Mouse (Mus musculus) heart, embryonic 10.5 days (tissue): ENCODE results near the gene Treml2. TPM values are rescaled to one million over a fixed set of nuclear protein-coding genes. Genes with fewer than 3 reads are reported as not detected.

Source experiments
- DNase-seq: peaks from one replicate; pipeline ENCODE4 v3.0.0-alpha.2; 2017; ENCODE audit warnings: low spot score
- H3K27ac ChIP-seq: fragments of 300-500 bp; sonication (generic); 2 replicates; pipeline ENCODE4 v1.5.1; 2016; ENCODE audit warnings: mild to moderate bottlenecking
- H3K27me3 ChIP-seq: fragments of 300-500 bp; sonication (generic); 2 replicates; pipeline ENCODE4 v1.6.1; 2016; ENCODE audit warnings: mild to moderate bottlenecking; ENCODE audit not compliant: poor library complexity, insufficient read depth, severe bottlenecking
- H3K36me3 ChIP-seq: fragments of 300-500 bp; sonication (generic); 2 replicates; pipeline ENCODE4 v1.6.1; 2016; ENCODE audit warnings: mild to moderate bottlenecking, moderate library complexity
- H3K4me1 ChIP-seq: fragments of 300-500 bp; sonication (generic); 2 replicates; pipeline ENCODE4 v1.6.1; 2016; ENCODE audit warnings: mild to moderate bottlenecking
- H3K4me3 ChIP-seq: fragments of 300-500 bp; sonication (generic); 2 replicates; pipeline ENCODE4 v1.5.1; 2016; ENCODE audit warnings: mild to moderate bottlenecking, moderate library complexity
- H3K9me3 ChIP-seq: fragments of 300-500 bp; sonication (generic); 2 replicates; pipeline ENCODE4 v1.6.1; 2016; ENCODE audit warnings: mild to moderate bottlenecking, moderate library complexity
- WGBS: fragments of 180-500 bp; shearing (Covaris S2); methylation state at CpG from one replicate; pipeline ENCODE4 v1.1.7; 2016; 5-methylcytosine and 5-hydroxymethylcytosine counted together
- polyA plus RNA-seq: library from polyadenylated mRNA; unstranded; fragments of >200 nt; fragmentation: Nextera tagmentation; extraction: Ambion mirVana; gene quantifications from 2 replicates; pipeline ENCODE4 v1.2.1, GENCODE M21; 2016

The Treml2 gene
- polyA plus RNA-seq = 0.97 and 1.3 TPM in 2 replicates

GRCm38 (mm10) chr17:48299203-48299602 is at the start of gene Treml2:
Gene Treml2 (plus strand): TSS chr17:48299498.
- no peaks in the 10 kb centered on the region for H3K27me3 ChIP-seq
- H3K4me3 ChIP-seq = peak within 1 kb of the TSS; percentile 32
- no peaks in the 10 kb centered on the region for H3K9me3 ChIP-seq
- peak within 1 kb of the TSS; percentile 64 for H3K27ac ChIP-seq
- peaks cover 5% of the 10 kb centered on the region for H3K4me1 ChIP-seq
- no peaks in the 10 kb centered on the region for H3K36me3 ChIP-seq
- DNase-seq = peak; percentile 88
- 26% methylated on average over 3 of the region's 4 CpGs for WGBS

- Histone ChIP-seq H3K27me3 (peaks cover 6% of the 10 kb centered on the region), H3K4me1 (no peaks in the 10 kb centered on the region), H3K9me3 (no peaks in the 10 kb centered on the region), H3K27ac (no peak overlapping the region), H3K36me3 (no peaks in the 10 kb centered on the region), H3K4me3 (no peak overlapping the region)
- DNase-seq = no peak
- 78% methylated on average over 11 of the region's 11 CpGs for WGBS
These were observed 49.8 kb upstream of the Treml2 start for GRCm38 (mm10) chr17:48249501-48249900.

GRCm38 (mm10) chr17:48250631-48251030 is 48.7 kb upstream of the Treml2 start:
- Histone ChIP-seq H3K4me1 (no peaks in the 10 kb centered on the region), H3K36me3 (no peaks in the 10 kb centered on the region), H3K4me3 (no peak overlapping the region), H3K27me3 (peaks cover 6% of the 10 kb centered on the region), H3K27ac (no peak overlapping the region), H3K9me3 (no peaks in the 10 kb centered on the region)
- WGBS = 86% methylated on average over 7 of the region's 7 CpGs
- no peak for DNase-seq

GRCm38 (mm10) chr17:48256575-48256974 is 42.7 kb upstream of the Treml2 start:
- H3K27me3 ChIP-seq = no peaks in the 10 kb centered on the region
- no peaks in the 10 kb centered on the region for H3K36me3 ChIP-seq
- peaks cover 11% of the 10 kb centered on the region; the same call in 1 of the 2 replicates for H3K9me3 ChIP-seq
- no peak for DNase-seq
- no peak overlapping the region for H3K27ac ChIP-seq
- no peak overlapping the region for H3K4me3 ChIP-seq
- no peaks in the 10 kb centered on the region for H3K4me1 ChIP-seq

- Histone ChIP-seq H3K4me3 (no peak overlapping the region), H3K9me3 (peaks cover 11% of the 10 kb centered on the region; the same call in 1 of the 2 replicates), H3K4me1 (no peaks in the 10 kb centered on the region), H3K36me3 (no peaks in the 10 kb centered on the region), H3K27me3 (no peaks in the 10 kb centered on the region), H3K27ac (no peak overlapping the region)
- 78% methylated on average over 2 of the region's 2 CpGs for WGBS
- DNase-seq = no peak
These were observed 37.4 kb upstream of the Treml2 start for GRCm38 (mm10) chr17:48261868-48262267.

GRCm38 (mm10) chr17:48263741-48264362 is 35.4 kb upstream of the Treml2 start, which contains the start of gene Treml4:
Gene Treml4 (plus strand): TSS chr17:48264295.
- Histone ChIP-seq H3K27ac (no peak within 1 kb of the TSS), H3K36me3 (no peaks in the 10 kb centered on the region), H3K9me3 (peaks cover 10% of the 10 kb centered on the region; the same call in 1 of the 2 replicates), H3K4me1 (no peaks in the 10 kb centered on the region), H3K4me3 (no peak within 1 kb of the TSS), H3K27me3 (no peaks in the 10 kb centered on the region)
- no peak for DNase-seq
- WGBS = 85% methylated on average over 3 of the region's 3 CpGs

- H3K4me1 ChIP-seq = no peaks in the 10 kb centered on the region
- WGBS = 84% methylated on average over 7 of the region's 7 CpGs
- H3K36me3 ChIP-seq = no peaks in the 10 kb centered on the region
- no peak overlapping the region for H3K27ac ChIP-seq
- H3K9me3 ChIP-seq = 0 out of 2 replicates have a peak, but pooled peaks cover 2% of the 10 kb centered on the region
- no peak for DNase-seq
- no peak overlapping the region for H3K4me3 ChIP-seq
- H3K27me3 ChIP-seq = no peaks in the 10 kb centered on the region
These were observed 34.6 kb upstream of the Treml2 start for GRCm38 (mm10) chr17:48264662-48265061.

- Histone ChIP-seq H3K4me3 (no peak overlapping the region), H3K27me3 (no peaks in the 10 kb centered on the region), H3K4me1 (no peaks in the 10 kb centered on the region), H3K27ac (no peak overlapping the region), H3K36me3 (no peaks in the 10 kb centered on the region), H3K9me3 (no peaks in the 10 kb centered on the region)
- DNase-seq = no peak
- WGBS = 58% methylated on average over 2 of the region's 2 CpGs
These were observed 33.2 kb upstream of the Treml2 start for GRCm38 (mm10) chr17:48266138-48266537.

GRCm38 (mm10) chr17:48266610-48267304 is 32.5 kb upstream of the Treml2 start:
- no peaks in the 10 kb centered on the region for H3K27me3 ChIP-seq
- no peak for DNase-seq
- H3K9me3 ChIP-seq = no peaks in the 10 kb centered on the region
- H3K27ac ChIP-seq = no peak overlapping the region
- no peaks in the 10 kb centered on the region for H3K4me1 ChIP-seq
- 38% methylated on average over 2 of the region's 2 CpGs for WGBS
- no peaks in the 10 kb centered on the region for H3K36me3 ChIP-seq
- no peak overlapping the region for H3K4me3 ChIP-seq

GRCm38 (mm10) chr17:48267591-48267990 is 31.7 kb upstream of the Treml2 start:
- H3K4me3 ChIP-seq = no peak overlapping the region
- no peaks in the 10 kb centered on the region for H3K27me3 ChIP-seq
- no peak overlapping the region for H3K27ac ChIP-seq
- H3K36me3 ChIP-seq = no peaks in the 10 kb centered on the region
- no peaks in the 10 kb centered on the region for H3K9me3 ChIP-seq
- 85% methylated on average over 1 of the region's 1 CpGs for WGBS
- no peaks in the 10 kb centered on the region for H3K4me1 ChIP-seq
- DNase-seq = no peak

GRCm38 (mm10) chr17:48268276-48268675 is 31.0 kb upstream of the Treml2 start:
- H3K9me3 ChIP-seq = no peaks in the 10 kb centered on the region
- H3K27me3 ChIP-seq = no peaks in the 10 kb centered on the region
- H3K4me3 ChIP-seq = no peak overlapping the region
- H3K36me3 ChIP-seq = no peaks in the 10 kb centered on the region
- no peak overlapping the region for H3K27ac ChIP-seq
- H3K4me1 ChIP-seq = no peaks in the 10 kb centered on the region
- no peak for DNase-seq

GRCm38 (mm10) chr17:48269833-48270232 is 29.5 kb upstream of the Treml2 start:
- peak; percentile 17 for DNase-seq
- Histone ChIP-seq H3K9me3 (no peaks in the 10 kb centered on the region), H3K4me3 (no peak overlapping the region), H3K4me1 (no peaks in the 10 kb centered on the region), H3K27ac (no peak overlapping the region), H3K27me3 (no peaks in the 10 kb centered on the region), H3K36me3 (no peaks in the 10 kb centered on the region)
- 69% methylated on average over 4 of the region's 4 CpGs for WGBS

GRCm38 (mm10) chr17:48272158-48272557 is 27.1 kb upstream of the Treml2 start:
- DNase-seq = peak; percentile 94
- no peaks in the 10 kb centered on the region for H3K27me3 ChIP-seq
- no peak overlapping the region for H3K27ac ChIP-seq
- H3K4me3 ChIP-seq = no peak overlapping the region
- H3K4me1 ChIP-seq = no peaks in the 10 kb centered on the region
- WGBS = 40% methylated on average over 5 of the region's 5 CpGs
- H3K9me3 ChIP-seq = no peaks in the 10 kb centered on the region
- no peaks in the 10 kb centered on the region for H3K36me3 ChIP-seq
